Mouse (Mus musculus): ENCODE measurements around the gene Tbc1d30.

Gene Tbc1d30

DNA sequence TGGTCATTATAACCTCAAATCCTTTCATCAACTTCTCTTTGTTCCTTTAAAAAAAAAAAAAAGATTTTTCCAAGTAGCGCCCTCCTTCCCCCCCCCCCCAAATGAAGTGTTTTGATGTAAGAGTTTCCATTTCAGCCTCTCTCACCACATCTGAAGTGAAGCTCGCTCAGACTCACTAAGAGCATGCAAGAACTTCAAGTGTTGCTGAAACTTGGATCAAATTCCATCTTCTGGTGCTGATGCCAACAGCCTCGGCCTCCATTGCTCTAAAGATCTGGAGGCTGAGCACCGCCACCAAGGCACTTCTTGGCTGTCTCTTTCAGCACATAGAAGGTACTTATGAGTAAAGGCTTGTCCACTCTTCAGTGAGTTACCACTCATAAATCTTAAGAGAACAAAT lies 128.2 kb downstream of the Tbc1d30 start:
- no peak for DNase-seq (ENCODE audit: low spot score)

DNA sequence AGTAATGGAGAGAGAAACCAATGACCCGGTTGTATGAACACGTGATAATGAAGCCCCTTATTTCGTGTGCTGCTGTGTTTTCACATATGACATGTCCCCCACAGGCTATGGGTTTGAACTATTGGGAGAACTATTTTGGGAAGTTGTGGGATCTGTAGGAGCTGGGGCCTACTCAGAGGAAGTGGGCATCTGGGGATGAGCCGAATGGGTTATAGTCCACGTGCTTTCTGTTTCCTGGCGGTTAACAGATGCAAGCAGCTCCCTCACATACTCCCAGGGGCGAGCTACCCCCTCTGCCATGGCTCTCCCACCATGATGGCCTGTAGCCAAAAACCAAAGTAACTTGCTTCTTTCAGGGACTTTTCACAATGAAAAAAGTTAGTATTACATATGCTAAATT lies 132.5 kb downstream of the Tbc1d30 start:
- DNase-seq (ENCODE audit: low spot score), result peak; percentile 15

DNA sequence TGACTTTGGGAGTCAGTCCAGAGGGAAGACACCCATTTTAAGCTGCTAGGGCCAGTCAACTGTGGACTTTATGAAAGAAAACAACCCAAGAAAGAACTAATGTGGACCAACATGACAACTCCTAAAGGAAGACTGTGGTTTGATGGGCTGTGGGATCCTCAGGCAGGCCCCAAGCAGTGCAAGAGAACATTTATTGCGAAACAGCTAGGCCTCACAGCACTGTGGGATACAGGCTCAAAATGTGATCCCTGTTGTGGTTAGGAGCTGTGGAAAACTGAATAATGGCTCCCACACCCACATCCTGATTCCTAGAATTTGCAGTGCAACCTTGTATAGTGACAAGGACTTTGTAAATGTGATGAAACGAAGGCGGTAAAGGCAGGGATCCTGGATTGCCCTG lies 134.3 kb downstream of the Tbc1d30 start:
- peak; percentile 13 for DNase-seq (ENCODE audit: low spot score)
